Mouse (Mus musculus): ENCODE measurements around the gene Arsg. TPM values are rescaled to one million over a fixed set of nuclear protein-coding genes. Genes with fewer than 3 reads are reported as not detected.

Gene Arsg
- total RNA-seq (2017) = 1.8 and 2.7 TPM in 2 replicates

DNA sequence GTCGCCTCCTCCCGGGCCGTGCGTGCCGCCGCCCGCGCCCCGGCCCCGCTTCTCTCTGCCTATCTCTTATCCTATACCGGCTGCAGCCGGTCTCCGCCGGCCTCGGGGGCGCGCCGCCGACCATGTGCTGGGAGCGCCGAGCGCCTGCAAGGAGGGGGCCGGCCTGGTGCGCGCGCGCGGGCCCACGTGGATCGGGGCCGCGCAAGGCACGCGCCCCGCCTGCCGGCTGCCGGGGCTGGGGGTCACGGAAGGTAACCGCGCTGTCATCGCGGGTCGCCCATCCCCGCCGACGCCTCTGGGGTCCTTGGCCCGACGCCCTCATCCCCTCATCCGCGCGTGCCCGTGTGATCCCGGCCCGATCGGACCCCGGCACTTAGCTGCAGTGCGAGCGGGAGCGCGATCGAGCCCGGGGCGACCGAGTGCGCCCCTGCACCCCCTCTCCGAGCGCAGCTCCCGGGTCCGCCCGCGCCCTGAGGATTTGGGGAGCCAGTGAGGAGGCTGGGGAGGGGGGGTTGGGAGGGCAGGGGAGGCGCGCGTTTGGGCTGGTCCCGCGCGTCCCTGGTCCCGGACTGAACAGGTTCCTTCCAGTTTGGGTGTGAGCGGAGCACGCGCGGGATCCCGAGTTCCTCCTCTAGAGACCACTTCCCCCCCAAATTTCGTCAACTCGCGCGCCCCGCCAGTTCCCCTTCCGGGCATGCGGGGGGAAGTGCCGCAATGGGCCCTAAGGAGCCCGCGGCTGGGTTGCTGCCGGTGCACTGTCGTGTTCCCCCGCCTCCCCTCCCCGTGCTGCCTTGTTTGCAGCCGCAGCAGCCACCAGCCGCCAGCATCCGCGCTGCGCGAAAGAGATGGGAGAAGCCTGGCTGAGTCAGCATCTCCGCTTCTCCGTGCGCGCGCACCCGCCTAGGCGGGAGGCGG lies at the start of gene Arsg, which contains the start of gene Slc16a6:
TSS of gene Arsg (plus strand) at position 204 of the 915 bp plus-strand sequence.
TSS of gene Slc16a6 (minus strand) at position 428 of the 915 bp plus-strand sequence.
- ATAC-seq (replicated peaks; ENCODE audit: low read depth, poor library complexity, severe bottlenecking) = peak; percentile 73

DNA sequence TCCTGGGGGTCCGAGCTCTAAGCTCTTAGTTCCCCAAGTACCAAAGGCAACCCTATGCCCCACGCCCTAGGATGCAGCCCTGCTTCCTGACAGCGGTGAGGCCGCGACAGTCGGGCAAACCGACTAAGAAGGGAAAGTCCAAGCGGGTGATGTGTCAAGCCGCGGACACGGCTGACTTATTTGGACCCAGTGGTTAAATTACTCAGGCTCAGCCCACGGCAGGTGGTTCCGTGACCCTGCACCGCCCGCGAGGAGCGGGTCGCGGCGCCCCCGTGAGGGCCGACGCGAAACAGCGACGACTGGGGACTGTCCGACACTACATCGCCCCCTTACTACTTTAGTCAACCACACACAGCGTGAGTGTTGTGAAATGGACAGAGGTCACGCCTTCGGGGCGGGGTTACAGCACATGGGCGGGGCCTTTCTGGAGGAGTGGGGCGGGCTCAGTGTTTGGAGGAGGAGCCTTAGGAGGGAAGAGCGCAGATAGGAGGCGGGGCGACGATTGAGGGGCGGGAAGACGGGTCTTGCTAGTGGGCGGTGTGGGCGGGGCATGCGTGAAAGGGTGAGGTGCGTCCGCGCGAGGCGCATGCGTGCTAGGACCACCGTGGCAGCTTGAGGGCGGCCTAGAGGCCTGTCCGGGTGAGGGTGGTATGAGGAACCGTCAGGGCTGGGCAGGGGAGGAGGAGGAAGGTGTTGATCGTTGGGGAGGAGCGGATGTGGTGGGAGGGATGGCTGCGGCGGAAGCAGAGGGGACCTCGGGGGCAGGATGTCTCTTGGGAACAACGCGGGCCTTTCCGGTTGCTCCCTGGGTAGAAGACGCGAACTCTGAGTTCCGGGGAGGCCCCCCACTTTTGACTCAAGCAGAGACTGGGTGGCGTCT lies 47.5 kb upstream of the Arsg start, which contains the start of gene Amz2:
TSS of gene Amz2 (plus strand) at position 555 of the 880 bp plus-strand sequence.
- peak; percentile 86 for ATAC-seq (replicated peaks; ENCODE audit: low read depth, poor library complexity, severe bottlenecking)

DNA sequence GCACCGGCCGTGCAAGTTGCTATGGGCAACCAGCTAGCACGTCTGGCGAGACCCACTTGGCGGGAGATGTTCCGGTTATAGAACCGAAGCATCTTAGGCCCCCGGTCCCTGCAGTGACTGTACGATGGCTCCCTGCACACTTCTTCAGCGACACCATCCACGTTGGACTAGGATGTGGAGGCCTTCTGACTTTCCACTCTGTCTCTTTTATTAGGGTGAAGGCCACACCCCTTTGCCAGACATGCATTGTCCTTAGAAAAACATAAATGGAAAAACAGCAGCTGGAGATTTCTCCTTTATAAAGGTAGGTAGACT lies 46.9 kb upstream of the Arsg start:
- no peak for ATAC-seq (replicated peaks; ENCODE audit: low read depth, poor library complexity, severe bottlenecking)

DNA sequence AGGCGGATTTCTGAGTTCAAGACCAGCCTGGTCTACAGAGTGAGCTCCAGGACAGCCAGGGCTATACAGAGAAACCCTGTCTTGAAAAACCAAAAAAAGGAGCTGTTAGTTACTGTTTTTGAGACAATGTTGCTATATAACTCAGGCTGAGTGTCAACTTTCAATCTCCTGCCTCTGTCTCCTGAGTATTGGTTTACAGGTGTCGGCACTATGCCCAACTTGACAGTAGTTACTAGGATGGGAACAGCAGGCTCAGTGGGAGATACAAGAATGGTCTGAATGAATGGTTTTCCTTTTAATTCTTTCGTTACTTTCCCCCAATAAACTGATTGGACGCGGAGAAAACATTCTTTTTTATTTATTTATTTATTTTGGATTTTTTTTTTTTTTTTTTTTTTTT lies 45.8 kb upstream of the Arsg start:
- ATAC-seq (replicated peaks; ENCODE audit: low read depth, poor library complexity, severe bottlenecking) = no peak

DNA sequence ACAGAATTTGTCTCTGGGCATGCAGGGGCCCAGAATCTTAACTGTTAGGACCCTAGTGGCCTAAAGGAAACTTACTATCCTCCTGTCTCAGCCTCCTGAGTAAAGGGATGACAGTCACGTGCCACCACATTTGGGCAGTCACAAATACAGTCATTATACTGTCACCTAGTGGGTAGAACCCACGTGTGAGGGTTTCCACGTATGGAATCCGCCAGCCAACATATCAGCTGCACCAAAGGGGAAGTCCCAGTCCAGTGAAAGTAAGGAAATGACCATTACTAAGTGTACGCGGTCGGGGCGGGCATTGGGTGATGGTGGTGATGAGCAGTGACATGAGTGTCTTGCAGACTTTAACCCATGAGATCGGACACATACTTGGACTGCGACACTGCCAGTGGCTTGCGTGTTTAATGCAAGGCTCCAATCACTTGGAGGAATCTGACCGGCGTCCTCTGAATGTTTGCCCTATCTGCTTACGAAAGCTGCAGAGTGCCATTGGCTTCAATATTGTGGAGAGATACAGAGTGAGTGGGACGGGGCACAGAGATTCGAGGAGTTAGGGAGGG lies 38.9 kb upstream of the Arsg start:
- ATAC-seq (replicated peaks; ENCODE audit: low read depth, poor library complexity, severe bottlenecking) = peak; percentile 41

DNA sequence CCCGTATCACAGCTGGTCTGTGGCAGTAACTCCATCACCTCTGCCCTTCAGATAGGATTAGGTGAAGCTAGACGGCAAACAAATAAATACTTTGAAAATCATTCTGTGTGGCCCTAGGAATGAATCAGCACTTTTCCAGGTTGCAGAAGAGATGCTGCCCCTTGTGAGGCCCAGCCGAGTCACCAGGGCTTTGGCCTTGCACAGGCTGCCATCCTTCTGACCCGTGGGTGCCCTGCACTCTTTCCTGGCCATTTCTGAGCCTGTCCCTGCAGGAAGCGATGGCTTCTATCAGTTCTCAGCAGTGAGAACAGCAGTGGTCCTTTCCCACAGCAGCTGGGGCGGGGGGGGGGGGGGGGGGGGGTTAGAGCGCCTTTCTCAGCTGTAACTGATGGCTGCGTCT lies 36.3 kb upstream of the Arsg start:
- ATAC-seq (replicated peaks; ENCODE audit: low read depth, poor library complexity, severe bottlenecking) = no peak

DNA sequence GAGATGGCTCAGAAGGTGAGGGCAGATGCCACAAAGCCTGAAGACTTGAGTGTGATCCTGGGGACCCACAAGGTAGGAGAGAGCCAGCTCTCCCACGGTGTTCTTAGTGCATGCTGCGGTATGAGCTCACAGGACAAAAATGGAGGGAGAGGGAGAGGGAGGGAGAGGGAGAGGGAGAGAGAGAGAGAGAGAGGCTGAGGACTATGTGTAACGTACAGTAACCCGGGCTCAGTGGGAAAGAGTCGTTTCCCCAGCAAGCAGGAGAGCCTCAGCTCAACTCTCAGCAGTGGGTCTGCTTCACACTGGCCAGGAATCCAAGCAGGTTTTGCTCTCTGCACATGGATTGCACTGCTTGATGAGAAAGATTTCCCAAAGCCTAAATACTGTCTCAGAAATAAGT lies 34.0 kb upstream of the Arsg start:
- ATAC-seq (replicated peaks; ENCODE audit: low read depth, poor library complexity, severe bottlenecking) = no peak

DNA sequence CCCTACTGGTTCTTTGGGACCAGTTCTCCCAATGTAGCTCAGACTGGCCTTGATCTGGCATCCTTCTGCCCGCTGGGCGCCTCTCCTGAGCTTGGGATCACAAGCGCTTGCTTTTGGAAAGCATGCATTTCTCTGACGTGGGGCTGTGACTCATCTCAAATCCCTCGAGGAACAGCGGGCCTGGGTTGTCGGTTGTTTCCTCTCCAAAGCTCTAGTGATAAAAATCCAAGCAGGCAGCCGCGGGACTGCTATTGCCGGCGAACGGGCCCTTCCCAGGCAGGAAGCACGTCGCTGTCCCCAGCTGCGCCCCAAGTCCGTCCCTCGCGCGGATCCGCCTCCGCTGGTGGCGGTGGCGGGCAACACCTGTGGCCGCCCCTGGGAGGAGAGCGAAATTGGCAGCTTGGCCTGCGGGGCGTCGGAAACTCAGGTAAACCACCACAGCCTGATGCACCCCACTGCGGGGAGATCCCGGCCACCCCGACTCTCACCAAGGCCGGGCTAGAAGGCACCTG lies 33.3 kb upstream of the Arsg start:
- ATAC-seq (replicated peaks; ENCODE audit: low read depth, poor library complexity, severe bottlenecking) = peak; percentile 68

DNA sequence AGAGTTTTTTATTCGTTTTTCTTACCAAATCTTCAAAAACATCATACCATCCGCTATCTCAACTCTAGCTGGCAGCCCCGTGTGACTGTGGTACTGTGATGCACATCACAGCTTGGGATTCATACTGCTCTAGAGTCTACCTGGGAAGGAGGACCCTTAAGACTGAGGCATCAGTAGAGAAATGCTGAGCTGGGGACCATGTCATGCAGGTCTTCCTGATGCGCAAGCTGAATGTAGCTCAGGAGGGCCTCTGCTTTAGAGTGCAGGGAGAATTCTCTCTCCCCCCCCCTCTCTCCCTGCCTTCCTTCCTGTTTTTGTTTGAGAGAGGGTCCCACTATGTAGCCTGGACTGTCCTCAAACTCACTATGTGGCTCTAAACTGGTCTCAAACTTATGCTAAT lies 32.5 kb upstream of the Arsg start:
- no peak for ATAC-seq (replicated peaks; ENCODE audit: low read depth, poor library complexity, severe bottlenecking)

DNA sequence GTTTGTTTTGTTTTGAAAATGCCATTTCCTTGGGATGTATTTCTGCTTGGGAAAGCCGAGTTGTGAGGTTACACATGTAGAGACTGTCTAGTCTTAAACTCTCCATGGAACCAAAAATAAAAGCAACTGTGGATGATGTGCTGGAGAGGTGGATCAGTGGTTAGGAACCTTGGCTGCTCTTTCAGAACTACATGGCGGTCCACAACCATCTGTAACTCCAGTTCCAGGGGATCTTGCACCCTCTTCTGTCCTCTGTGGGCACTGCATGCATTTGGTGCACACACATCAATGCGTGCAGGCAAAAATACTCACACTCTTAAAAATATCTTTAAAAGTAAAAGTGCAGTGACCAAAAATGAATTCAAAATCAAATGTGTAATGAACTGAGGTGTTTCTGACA lies 32.1 kb upstream of the Arsg start:
- ATAC-seq (replicated peaks; ENCODE audit: low read depth, poor library complexity, severe bottlenecking) = peak; percentile 46; the same call in 1 of the 2 replicates

DNA sequence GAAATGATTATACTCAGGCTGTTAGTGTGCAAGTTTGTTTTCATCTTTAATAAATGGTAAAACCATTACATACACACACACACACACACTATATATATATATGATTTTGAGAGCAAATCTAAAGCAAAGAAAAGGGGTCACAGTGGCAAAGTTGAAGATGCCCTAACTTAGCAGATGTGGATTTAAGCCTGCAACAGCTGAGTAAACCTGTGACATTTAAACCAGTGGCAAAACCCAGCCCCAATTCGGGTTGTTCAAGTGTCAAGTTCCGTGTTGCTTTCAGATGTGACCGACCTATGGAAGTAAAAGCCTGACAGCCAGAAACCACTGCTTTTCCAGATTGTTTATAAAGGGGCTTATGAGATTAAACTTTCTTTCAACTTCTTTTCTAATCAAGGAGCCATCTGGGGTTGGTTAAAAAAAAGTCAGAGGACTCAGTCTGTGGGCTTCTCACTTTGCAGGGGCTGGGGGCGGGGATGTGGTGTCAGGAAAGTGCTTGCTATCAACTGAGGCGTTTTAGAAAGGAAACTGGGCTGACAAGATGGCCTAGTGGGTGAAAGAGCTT lies 30.9 kb upstream of the Arsg start:
- ATAC-seq (replicated peaks; ENCODE audit: low read depth, poor library complexity, severe bottlenecking) = no peak

DNA sequence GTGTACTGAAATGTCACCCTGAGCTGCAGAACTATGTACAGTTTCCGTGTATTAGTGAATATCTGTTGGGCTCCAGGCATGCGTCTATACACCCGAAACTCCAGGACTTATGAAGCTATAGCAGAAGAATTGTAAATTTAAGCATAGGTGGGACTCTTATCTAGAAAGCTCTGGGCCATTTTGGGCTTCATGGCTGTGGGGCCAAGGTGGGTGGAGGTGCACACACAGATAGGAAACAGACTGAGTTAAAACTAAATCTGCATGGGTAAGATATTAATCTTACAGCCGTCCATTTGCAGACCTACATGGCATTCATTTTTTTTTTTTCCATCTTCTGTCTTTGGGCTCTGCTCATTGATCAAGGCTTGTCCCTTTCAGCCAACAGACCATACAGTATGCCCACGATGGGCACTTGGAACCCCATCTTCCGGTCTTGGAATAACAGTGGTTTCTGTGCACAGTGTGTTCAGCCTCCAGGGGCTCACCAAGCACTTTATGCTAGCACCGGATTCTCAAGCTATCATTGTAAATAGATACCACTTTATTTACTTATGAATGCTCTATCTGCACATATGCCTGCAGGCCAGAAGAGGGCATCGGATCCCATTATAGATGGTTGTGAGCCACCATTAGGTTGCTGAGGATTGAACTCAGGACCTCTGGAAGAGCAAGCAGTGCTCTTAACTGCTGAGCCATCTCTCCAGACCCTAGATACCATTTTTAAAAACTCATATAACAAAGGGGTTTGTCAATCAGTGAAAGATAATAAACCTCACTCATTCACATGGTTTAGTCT lies 29.5 kb upstream of the Arsg start:
- no peak for ATAC-seq (replicated peaks; ENCODE audit: low read depth, poor library complexity, severe bottlenecking)

DNA sequence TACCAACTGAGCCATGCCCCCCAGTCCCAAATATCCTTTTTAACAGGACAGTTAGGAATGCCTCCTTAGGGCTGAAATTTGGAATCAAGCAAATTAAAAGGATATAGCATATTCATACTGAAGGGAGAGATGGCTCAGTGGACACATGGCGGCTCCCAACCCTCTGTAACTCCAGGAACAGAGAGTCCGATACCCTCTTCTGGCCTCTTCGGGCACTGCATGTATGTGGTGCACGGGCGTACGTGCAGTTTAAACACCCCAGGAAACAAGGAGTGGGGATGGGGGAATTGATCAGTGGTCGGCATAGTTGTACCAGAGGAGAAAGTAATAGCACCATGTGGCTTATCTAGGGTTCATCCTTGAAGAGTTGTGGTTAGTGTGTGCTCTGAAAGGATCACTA lies 28.6 kb upstream of the Arsg start:
- ATAC-seq (replicated peaks; ENCODE audit: low read depth, poor library complexity, severe bottlenecking) = peak; percentile 51

DNA sequence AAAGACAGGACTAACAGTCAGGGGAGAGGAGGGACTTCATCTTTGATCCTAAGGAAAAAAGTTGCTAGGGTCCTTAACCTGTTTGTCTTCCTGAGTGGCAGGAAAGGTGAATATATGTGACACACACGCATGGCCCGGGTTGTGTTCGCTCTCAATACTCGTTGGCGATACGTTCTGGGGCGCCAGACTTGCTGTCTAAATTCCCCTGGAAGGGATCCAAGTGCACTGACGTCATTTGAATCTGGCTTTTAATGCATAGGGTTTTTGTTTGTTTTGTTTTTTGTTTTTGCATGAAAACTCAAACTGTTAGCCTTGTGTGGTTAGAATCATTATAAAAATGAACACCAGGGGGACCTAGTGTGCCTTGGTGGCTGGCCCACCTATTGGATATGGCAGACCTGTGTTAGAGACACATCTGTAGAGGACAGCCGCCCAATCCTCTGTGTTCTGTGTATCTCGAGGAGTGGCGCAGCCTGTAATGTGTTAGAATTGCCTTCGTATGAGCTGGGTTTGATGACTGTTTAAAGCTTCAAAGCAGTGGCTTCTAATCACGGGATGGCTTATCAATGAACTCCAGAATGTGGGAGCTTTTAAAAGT lies 27.6 kb upstream of the Arsg start:
- peak; percentile 76 for ATAC-seq (replicated peaks; ENCODE audit: low read depth, poor library complexity, severe bottlenecking)

DNA sequence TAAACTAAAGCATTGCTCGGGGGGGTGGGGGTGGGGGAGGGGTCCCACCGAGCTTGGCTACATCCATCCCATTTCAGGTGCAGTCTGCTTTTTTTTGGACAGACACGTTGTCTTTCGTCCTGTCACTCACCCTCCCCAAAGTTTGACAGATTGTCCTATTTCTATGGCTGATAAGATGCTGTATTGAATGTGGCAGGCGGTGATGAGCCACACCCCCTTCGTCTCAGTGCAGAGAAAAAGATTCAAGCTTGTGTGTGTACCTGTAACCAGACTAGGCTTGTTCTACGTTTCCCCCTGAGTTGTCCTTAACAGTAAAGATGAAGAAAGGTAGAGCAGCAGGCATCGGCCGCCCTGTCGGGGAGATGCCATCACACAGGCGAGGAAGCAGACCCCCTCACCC lies 22.0 kb upstream of the Arsg start:
- no peak for ATAC-seq (replicated peaks; ENCODE audit: low read depth, poor library complexity, severe bottlenecking)

DNA sequence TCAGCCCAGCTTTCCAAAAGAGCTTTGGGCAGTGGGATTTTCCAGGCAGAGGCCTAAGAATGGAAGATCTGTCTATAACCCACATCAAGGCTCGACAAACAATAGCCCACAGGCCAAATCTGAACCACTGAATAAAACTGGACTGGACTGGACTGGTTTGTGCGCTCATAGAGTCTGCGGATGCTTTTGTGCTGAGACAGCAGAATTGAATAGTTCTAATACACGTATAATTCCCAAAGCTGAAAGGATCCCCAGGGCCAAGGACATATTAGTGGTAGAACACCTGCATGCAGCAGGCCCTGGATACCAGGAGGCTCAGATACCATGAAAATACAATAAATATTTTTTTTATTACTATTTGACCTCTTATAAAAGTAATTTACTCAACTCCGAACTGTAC lies 16.9 kb upstream of the Arsg start:
- ATAC-seq (replicated peaks; ENCODE audit: low read depth, poor library complexity, severe bottlenecking) = no peak

DNA sequence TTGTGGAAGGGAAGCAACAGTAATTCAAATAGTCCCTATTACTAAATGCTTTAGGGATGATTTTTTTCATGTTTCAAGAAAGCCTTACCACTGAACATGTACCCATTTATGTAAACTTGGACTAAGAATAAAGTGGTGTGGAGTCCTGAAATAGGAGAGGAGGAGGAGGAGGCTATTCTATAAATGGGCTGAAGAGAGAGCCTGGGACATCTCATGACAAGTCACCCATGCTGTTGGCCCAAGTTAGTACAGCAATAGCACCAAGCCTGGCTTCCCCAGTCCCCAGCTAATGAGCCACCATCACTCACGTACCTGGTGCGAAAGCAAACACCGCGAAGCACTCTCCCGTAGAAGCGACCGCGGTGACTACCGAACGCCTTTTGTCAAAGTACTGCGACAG lies 15.0 kb upstream of the Arsg start:
- no peak for ATAC-seq (replicated peaks; ENCODE audit: low read depth, poor library complexity, severe bottlenecking)

DNA sequence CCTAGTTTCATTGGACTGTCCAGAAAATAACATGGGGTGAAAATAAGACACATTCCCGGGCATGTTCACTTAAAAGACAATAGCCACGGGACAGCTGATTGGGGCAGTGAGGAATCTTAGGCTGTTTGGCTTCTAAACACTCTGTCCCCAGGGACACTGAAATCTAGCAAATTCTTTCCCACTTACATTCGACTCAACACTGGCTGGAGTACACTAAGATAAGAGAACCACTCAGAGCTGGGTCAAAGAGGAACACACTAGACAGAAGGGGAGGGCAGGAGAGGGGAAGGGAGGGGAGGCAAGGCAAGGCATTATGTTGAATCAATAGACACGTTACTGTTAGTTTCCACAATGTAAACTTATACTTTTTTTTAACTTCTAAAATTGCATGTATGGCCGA lies 12.6 kb upstream of the Arsg start:
- peak; percentile 54; the same call in 1 of the 2 replicates for ATAC-seq (replicated peaks; ENCODE audit: low read depth, poor library complexity, severe bottlenecking)

DNA sequence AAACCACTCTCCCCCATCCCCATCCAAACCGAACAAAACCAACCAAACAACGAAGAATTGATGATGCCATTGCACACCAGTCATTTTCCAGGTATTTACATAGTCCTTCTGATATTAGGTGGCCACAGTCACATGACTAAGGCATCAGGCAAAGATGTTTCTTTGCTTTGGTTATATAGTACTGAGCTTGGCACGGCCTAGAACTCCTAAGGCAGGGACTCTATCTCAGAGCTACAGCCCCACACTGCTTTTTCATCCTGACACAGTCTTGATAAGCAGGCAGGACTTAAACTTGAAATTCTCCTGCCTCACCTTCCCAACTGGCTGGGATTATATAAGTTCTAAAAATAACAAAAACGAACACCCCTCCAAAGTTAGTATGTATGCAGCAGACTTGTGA lies 8.1 kb upstream of the Arsg start:
- ATAC-seq (replicated peaks; ENCODE audit: low read depth, poor library complexity, severe bottlenecking) = no peak; the same call in 1 of the 2 replicates

All from common myeloid progenitor, adult 5-6 weeks (primary cell).